Comparison of ENCODE assay signal across 12 mouse cellular contexts in genomic region chr9:8837073-8837472, GRCm38 (mm10).
"Had no signal": no experiment of that assay in that cellular context is flagged by ENCODE, and none has a peak within 500 bp of the region (broad histone marks: within the 10 kb centered on the region; RNA-seq: fewer than 3 reads in every experiment).

No protein-coding gene starts in this region.

- H3K4me3 ChIP-seq: liver, embryonic 13.5 days; neural tube, embryonic 15.5 days had no signal

- H3K27ac ChIP-seq: liver, embryonic 13.5 days; neural tube, embryonic 15.5 days; stomach, postnatal 0 days had no signal

- DNase-seq: kidney, adult 11 months; kidney, postnatal 10 days; liver; liver, embryonic 13.5 days; liver, postnatal 0 days; lung, postnatal 36 days; thymus, adult 2 months; thymus, postnatal 25 days had no signal

- H3K36me3 ChIP-seq: liver, embryonic 13.5 days; neural tube, embryonic 15.5 days had no signal

- H3K9me3 ChIP-seq: liver, embryonic 13.5 days; neural tube, embryonic 15.5 days had no signal

- H3K27me3 ChIP-seq: liver, embryonic 13.5 days; neural tube, embryonic 15.5 days had no signal

- H3K9ac ChIP-seq: liver, embryonic 13.5 days; liver, postnatal 0 days; neural tube, embryonic 15.5 days had no signal

- H3K4me2 ChIP-seq: liver, embryonic 13.5 days; midbrain, embryonic 11.5 days; neural tube, embryonic 15.5 days had no signal

- ATAC-seq: liver, postnatal 0 days; lung, postnatal 0 days had no signal

- H3K4me1 ChIP-seq: liver, embryonic 13.5 days; neural tube, embryonic 15.5 days had no signal
